Mouse (Mus musculus): ENCODE data around the gene Ces3b. TPM values are rescaled to one million over a fixed set of nuclear protein-coding genes. Genes with fewer than 3 reads are reported as not detected.
"Not testable (repeated sequence)": the region's sequence is repeated elsewhere in the genome, so short reads cannot be mapped to it uniquely, and the experiment has no call there.

The Ces3b gene
- total RNA-seq (2021) (1 to 10 TPM in 1 of 2 experiments, not detected in 1; 2.0 TPM), polyA plus RNA-seq (2012; rRNA removed) (not detected in 2 replicates)
- long read RNA-seq = 0 reads

- DNase-seq = no peak
Observed at GRCm38 (mm10) chr8:105083449-105084050, at the start of gene Ces3b. Gene Ces3b, plus strand, starts transcription at chr8:105083753.

DNA sequence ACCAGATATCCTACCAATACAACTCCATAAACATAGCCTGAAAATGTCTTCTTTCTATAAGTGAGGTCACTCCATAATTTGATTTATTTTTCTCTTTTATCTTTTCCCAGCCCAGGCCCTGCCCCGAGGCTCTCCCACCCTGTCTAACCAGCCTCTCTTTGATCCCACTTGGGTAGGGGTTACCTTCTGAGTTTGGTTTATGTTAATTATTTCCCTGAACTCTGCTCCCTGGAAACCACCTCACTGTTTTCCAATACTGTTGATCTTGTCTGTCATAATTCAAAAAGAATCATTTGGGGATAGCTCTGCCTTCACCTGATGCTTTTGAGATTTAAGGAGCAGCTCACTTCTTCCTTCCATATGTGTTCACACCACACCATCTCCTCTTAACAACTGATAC lies 40.0 kb upstream of the Ces3b start:
- no peak for DNase-seq

GRCm38 (mm10) chr8:105045824-105046401 lies 37.6 kb upstream of the Ces3b start:
- DNase-seq = no peak

- no peak for DNase-seq
Observed at GRCm38 (mm10) chr8:105048371-105048854, 35.1 kb upstream of the Ces3b start, which contains the start of gene Ces3a. Gene Ces3a, plus strand, starts transcription at chr8:105048601.

DNA sequence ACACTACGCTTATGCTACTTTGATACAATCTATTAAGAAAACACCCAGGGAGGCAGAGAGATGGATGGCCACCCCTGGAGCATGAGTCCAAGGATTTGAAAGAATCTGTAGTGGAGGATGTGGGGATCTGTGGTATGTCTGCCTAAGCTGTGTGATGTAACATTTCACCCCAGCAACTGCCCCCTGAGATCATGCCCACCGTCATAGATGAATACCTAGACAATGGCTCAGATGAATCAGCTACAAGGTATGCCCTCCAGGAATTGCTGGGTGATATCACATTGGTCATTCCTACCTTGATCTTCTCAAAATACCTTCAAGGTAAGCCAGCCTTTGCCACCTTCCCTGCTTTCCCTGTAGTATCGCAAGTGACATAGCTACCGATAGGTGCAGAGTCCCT lies 27.3 kb upstream of the Ces3b start:
- DNase-seq = no peak

GRCm38 (mm10) chr8:105060056-105060455 lies 23.5 kb upstream of the Ces3b start:
- no peak for DNase-seq

DNA sequence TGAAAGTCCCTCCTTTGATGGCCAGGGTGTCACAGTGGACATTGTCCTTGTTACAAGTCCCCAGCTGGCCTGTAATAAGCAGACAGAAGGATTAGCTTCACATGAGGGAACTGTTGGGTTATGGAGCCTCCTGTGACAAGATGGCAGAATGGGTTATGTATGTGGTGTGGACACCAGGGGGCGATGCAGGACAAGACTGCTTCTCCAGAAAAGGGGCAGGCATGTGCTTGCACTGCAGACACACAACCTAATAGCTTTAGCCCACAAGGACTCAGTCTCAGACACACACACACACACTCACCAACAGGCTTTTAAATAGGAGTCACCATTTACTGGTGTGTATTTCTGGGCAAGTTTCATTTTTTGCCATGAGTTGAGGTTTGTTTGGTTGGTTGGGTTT lies 16.8 kb upstream of the Ces3b start:
- DNase-seq = peak; percentile 47

- DNase-seq = not testable (repeated sequence)
Observed at GRCm38 (mm10) chr8:105067905-105068304, 15.6 kb upstream of the Ces3b start.

- DNase-seq = no peak
Observed at GRCm38 (mm10) chr8:105068971-105069370, 14.6 kb upstream of the Ces3b start.

DNA sequence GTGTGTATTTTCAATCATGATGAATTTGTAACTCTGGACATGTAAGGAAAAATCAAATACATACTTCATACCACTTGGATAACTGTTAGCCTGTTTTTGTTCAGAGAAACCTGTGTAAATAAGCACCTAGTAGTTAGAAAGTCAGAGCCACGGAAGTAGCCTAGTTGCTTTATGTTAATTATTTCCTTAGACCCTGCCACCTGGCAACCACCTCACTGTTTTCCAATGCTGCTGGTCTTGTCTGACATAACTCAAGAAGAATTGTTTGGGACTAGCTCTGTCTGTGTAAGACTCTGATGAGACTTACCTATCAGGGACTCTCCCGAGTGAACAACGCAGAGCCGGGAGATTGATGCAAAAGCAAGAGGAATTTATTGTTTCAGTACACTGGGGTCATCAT lies 7.0 kb upstream of the Ces3b start:
- DNase-seq = no peak

- DNase-seq = no peak
Observed at GRCm38 (mm10) chr8:105077071-105077470, 6.5 kb upstream of the Ces3b start.

DNA sequence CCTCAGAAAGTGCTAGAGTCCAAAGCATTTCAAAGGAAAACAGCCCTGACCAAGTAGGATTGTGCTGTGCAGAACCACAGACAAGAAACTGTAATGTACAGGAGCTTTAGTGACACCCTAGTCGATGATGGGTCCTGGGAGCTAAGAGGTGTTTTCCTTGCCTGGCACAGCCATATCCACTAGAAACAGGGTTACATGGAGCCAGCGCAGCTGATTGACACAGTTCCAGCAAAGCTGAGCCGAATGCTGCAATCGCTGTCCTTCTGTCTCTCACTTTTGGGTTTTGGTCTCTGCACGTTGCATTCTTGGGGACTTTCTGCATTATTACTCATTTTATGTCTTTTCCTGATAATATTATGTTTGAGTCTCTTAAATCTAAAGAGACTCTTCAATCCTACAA lies 5.0 kb upstream of the Ces3b start:
- DNase-seq = no peak

- no peak for DNase-seq
Observed at GRCm38 (mm10) chr8:105080814-105081336, 2.7 kb upstream of the Ces3b start.

- DNase-seq = not testable (repeated sequence)
Observed at GRCm38 (mm10) chr8:105088166-105088565, 4.6 kb downstream of the Ces3b start.

DNA sequence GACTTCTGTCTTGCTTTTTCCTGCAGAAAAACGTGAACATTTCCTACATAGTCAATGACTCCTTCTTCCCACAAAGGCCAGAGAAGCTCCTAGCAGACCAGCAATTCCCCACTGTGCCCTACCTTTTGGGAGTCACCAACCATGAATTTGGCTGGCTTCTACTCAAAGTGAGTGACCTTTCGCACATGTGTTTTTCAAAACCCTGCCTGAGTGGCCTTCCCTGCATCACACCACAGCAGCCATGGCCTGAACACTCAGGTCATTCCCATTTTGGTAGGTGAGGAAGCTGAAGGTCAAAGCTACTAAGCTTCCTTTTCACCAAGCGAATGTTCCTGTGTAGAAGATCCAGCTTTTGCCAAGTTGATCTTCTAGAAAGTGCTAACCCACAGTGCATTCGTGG lies 5.0 kb downstream of the Ces3b start:
- DNase-seq = no peak

DNA sequence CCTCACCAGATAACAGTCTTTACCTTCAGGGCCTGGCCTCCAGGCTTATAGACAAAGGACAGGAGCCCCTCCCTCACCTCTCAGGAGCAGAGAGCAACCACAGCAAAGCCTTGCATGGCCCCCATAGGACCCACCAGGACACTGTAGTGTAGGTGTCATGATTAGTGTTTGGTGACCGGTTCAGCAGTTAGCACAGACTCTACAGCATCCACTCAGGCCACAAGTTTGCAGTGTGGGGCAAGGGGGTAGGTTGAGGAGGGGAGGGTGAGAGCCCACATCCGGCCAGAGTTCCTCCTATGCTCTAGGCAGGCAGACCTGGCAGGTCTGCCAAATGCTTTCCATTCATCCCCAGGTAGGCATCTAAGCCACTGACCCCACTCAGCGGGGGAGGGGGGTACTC lies 10.4 kb downstream of the Ces3b start:
- no peak for DNase-seq

- not testable (repeated sequence) for DNase-seq
Observed at GRCm38 (mm10) chr8:105102101-105102785, 18.7 kb downstream of the Ces3b start.

DNA sequence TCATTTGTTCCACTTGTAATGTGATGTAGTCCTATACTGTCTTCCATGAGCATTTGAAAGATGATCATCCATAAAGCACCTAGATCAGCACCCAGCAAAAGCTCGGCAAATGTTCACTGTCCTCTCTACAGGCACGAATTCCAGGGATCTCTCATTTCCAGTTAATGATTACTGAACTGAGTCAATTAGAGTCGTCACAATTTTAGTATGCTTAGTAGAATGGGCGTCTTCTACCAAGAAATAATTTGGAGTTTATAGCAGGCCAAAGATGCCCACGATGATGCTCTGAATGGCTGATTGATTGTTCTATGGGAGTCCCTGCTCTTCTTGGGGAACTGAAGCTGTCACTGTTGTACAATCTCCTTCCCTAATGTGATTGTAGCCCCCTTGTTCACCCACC lies 20.1 kb downstream of the Ces3b start:
- not testable (repeated sequence) for DNase-seq

GRCm38 (mm10) chr8:105104220-105104619 lies 20.7 kb downstream of the Ces3b start:
- no peak for DNase-seq

GRCm38 (mm10) chr8:105129864-105130263 lies 46.3 kb downstream of the Ces3b start:
- no peak for DNase-seq

DNA sequence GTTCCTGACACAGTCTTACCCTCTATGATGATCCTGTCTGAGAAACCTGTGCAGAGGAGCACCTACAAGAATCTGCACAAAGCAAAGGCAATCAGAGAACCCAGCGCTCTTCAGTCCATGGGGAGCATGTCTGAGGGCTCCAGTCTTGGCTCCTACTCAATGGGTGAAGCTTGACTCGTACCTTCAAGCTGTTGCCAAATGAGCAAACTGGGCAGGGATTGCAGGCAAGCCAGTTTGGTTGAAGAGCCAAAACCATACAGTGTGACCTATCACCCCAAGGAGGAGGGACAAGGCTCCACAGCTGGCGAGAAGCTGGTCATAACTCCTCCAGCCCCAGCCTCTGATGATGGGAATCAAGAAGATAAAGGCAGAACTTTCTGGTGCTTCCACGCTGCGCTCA lies 48.0 kb downstream of the Ces3b start, which contains the start of gene Ces4a:
Ces4a (plus strand) TSS at position 292 of the 400 bp plus-strand sequence.
- no peak for DNase-seq

GRCm38 (mm10) chr8:105138423-105138822 lies 54.9 kb downstream of the Ces3b start:
- DNase-seq = peak; percentile 84

DNA sequence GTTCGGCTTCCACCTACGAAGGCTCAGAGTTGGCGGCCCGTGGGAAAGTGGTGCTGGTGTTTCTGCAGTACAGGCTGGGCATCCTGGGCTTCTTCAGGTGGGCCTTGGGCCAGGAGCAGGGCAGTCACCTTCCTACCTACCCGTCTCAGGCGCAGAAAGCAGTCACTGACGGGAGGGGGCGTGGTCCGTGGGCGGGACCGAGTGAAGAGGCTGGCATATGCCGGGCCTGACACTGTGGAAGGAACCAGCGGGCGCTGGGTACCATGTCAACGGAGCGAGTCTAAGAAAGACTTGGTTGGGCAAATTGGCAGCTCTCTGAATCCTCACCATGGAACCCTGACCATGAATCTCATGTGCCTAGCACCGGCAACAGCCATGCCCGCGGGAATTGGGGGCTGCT lies 58.8 kb downstream of the Ces3b start:
- DNase-seq = peak; percentile 30
